Mouse (Mus musculus) bone marrow macrophage, adult 2 months (primary cell): ENCODE data around the gene Krt34. TPM values are rescaled to one million over a fixed set of nuclear protein-coding genes. Genes with fewer than 3 reads are reported as not detected.

Source experiments
- H3K27ac ChIP-seq: 2 replicates; pipeline ENCODE4 v1.5.1; 2012; ENCODE audit warnings: low read depth, low read length; ENCODE audit not compliant: insufficient read depth
- H3K4me1 ChIP-seq: 2 replicates; pipeline ENCODE4 v1.6.1; 2012; ENCODE audit warnings: low read length; ENCODE audit not compliant: control insufficient read depth, insufficient read depth
- H3K4me3 ChIP-seq: 2 replicates; pipeline ENCODE4 v1.5.1; 2012; ENCODE audit warnings: mild to moderate bottlenecking, low read length, moderate library complexity; ENCODE audit not compliant: insufficient read depth
- CTCF ChIP-seq: IDR thresholded peaks from 2 replicates; pipeline ENCODE4 v1.5.1; 2012; ENCODE audit warnings: low read depth, mild to moderate bottlenecking, low read length, moderate library complexity
- POLR2A ChIP-seq: IDR thresholded peaks from 2 replicates; pipeline ENCODE4 v1.6.1; 2012; ENCODE audit warnings: mild to moderate bottlenecking, low read depth, low read length, borderline replicate concordance
- polyA plus RNA-seq: library from polyadenylated mRNA; stranded (reverse); fragments of >200 nt; gene quantifications from 2 replicates; pipeline ENCODE4 v1.2.4, GENCODE M21; 2012; ENCODE audit not compliant: missing spikeins, insufficient read depth, insufficient read length

Gene Krt34
- polyA plus RNA-seq, 1 experiment: not detected

GRCm38 (mm10) chr11:100047193-100047592 is 5.8 kb upstream of the Krt34 start:
- H3K27ac ChIP-seq: no peak overlapping the region
- H3K4me3 ChIP-seq: no peak overlapping the region
- TF ChIP-seq CTCF: no peak
- no peak for TF ChIP-seq POLR2A
- H3K4me1 ChIP-seq: no peaks in the 10 kb centered on the region

DNA sequence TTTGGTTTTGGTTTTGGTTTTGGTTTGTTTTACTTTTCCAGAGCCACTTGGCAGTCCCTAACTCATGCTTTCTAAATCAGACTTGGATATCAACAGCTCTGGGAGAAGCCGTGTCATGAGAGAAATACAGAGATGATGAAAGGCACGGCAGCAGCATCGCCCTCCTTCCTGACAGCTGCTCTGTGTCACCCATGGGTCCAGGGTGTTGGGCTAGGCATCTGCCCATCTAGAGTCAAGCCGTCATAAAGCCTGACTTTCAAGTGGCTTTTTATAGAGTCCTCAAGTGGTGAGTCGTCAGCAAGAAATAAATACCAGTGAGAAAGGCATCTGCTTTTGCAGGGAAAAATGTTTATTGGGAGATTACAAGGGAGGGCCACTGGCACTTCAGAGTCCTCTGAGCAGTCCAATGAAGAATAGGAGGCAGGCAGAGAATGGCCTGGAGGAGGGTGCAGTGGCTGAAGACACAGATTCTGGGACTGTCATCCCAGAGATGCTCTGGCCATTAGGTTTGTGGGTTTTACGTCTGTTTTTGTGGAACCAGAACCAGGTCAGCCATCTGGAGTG is 5.0 kb upstream of the Krt34 start:
- TF ChIP-seq CTCF (no peak), POLR2A (no peak)
- Histone ChIP-seq H3K27ac (no peak overlapping the region), H3K4me1 (no peaks in the 10 kb centered on the region), H3K4me3 (no peak overlapping the region)

DNA sequence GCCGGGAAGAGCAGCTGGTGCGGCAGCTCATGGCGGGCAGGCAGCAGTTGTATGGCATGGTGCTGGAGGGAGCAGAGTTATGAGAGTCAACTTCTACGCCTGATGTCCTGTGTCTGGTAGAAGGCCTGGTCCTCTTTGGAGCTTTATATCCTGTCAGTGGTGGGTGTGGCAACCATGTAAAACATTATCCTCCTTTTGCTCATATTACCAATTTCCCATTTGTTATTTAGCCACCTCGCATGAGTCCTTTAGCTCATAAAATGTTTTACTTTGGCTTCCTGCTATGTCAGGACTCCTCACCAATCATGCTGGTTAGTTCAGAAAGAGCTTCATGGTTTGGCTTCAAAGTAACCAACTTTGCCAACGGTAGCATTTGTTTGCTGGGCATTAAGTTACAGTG is 11.6 kb downstream of the Krt34 start, which contains the start of gene Krt33b:
Krt33b (minus strand) TSS at position 101 of the 400 bp plus-strand sequence.
- no peak for TF ChIP-seq CTCF
- TF ChIP-seq POLR2A: no peak
- no peaks in the 10 kb centered on the region for H3K4me1 ChIP-seq
- H3K27ac ChIP-seq: no peak within 1 kb of the TSS
- no peak within 1 kb of the TSS for H3K4me3 ChIP-seq

DNA sequence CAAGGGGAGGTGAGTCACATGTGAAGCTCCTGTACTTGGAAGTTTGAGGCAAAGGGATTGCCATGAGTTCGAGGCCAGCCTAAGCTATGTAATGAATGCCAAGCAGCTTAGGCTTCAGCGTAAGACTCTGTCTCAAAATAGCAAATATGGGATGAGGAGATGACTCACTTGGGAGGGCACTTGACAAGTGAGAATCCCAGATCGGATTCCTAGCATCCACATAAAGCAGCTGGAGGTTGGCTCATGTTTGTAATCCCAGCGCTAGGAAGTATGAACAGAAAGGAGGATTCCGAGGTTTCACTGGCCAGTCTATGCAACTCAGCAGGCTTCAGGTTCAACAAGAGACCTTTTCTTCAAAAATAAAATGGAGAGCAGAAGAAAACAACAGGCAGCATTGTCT is 19.9 kb downstream of the Krt34 start:
- TF ChIP-seq CTCF: no peak
- TF ChIP-seq POLR2A: no peak
- H3K4me1 ChIP-seq: no peaks in the 10 kb centered on the region
- no peak overlapping the region for H3K27ac ChIP-seq
- H3K4me3 ChIP-seq: no peak overlapping the region

- TF ChIP-seq CTCF (no peak), POLR2A (no peak)
- Histone ChIP-seq H3K4me1 (no peaks in the 10 kb centered on the region), H3K27ac (no peak overlapping the region), H3K4me3 (no peak overlapping the region)
These were observed 21.9 kb downstream of the Krt34 start for GRCm38 (mm10) chr11:100019466-100019865.

DNA sequence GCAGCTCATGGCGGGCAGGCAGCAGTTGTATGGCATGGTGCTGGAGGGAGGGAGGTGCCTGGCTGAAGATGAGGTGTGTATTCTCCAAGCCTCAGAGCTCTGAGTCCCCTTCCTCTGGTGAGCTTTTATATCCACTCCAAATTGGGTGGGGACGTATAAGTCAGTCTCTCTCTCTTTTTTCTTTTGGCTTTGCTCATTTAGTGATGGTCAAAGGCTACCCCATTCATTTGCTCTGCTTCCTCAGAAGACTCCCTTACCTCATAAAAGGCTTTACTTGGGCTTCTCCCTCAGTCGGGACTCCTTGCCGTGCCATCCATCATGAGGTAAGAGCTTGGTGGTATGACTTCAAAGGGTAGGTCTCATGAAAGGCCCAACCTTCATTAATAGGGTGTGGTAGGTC is 25.2 kb downstream of the Krt34 start, which contains the start of gene Krt33a:
Krt33a (minus strand) TSS at position 101 of the 400 bp plus-strand sequence.
- H3K4me1 ChIP-seq: no peaks in the 10 kb centered on the region
- TF ChIP-seq CTCF: no peak
- no peak for TF ChIP-seq POLR2A
- H3K4me3 ChIP-seq: no peak within 1 kb of the TSS
- no peak within 1 kb of the TSS for H3K27ac ChIP-seq

GRCm38 (mm10) chr11:100013691-100014171 is 27.6 kb downstream of the Krt34 start:
- TF ChIP-seq POLR2A (no peak), CTCF (no peak)
- no peak overlapping the region for H3K27ac ChIP-seq
- H3K4me1 ChIP-seq: no peaks in the 10 kb centered on the region
- H3K4me3 ChIP-seq: no peak overlapping the region

DNA sequence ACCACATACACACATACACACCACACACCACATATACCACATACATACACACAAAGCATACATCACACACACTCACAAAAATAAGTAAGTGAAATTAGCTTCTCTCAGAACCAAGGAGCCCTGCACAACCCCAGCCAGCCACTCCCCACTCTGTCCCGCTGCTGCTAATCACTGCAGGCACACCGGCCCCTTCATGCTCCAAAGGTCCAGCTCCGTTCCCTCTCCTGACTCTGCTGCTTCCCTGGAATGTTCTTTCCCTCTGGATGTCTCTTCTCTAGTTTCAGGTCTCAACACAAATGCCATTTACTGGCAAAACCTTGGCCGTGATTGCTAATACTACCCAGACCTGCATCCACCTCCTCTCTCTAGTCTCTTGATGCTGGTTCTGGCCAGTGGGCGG is 30.7 kb downstream of the Krt34 start:
- no peak overlapping the region for H3K27ac ChIP-seq
- H3K4me3 ChIP-seq: no peak overlapping the region
- no peaks in the 10 kb centered on the region for H3K4me1 ChIP-seq
- no peak for TF ChIP-seq CTCF
- TF ChIP-seq POLR2A: no peak

- Histone ChIP-seq H3K4me1 (no peaks in the 10 kb centered on the region), H3K4me3 (no peak overlapping the region), H3K27ac (no peak overlapping the region)
- TF ChIP-seq POLR2A (no peak), CTCF (no peak)
These were observed 33.0 kb downstream of the Krt34 start for GRCm38 (mm10) chr11:100008336-100008735.

GRCm38 (mm10) chr11:100006624-100007023 is 34.7 kb downstream of the Krt34 start:
- H3K27ac ChIP-seq: no peak overlapping the region
- H3K4me3 ChIP-seq: no peak overlapping the region
- H3K4me1 ChIP-seq: no peaks in the 10 kb centered on the region
- TF ChIP-seq POLR2A: no peak
- no peak for TF ChIP-seq CTCF
